Mouse (Mus musculus) embryo, embryonic 10 days (tissue): ENCODE measurements around the gene Cep170.

ENCODE experiments used
- DNase-seq: peaks from one replicate; pipeline ENCODE4 v3.0.0-alpha.2; 2015; ENCODE audit warnings: low spot score

The Cep170 gene

GRCm38 (mm10) chr1:176825084-176825483, 11.2 kb upstream of the Cep170 start:
- no peak for DNase-seq

GRCm38 (mm10) chr1:176824611-176825010, 10.7 kb upstream of the Cep170 start:
- DNase-seq = no peak

GRCm38 (mm10) chr1:176823889-176824288, 10.0 kb upstream of the Cep170 start:
- DNase-seq = no peak

- DNase-seq = no peak
Observed at GRCm38 (mm10) chr1:176822949-176823348, 9.1 kb upstream of the Cep170 start.

- no peak for DNase-seq
Observed at GRCm38 (mm10) chr1:176821929-176822328, 8.1 kb upstream of the Cep170 start.

GRCm38 (mm10) chr1:176818763-176819162, 4.9 kb upstream of the Cep170 start:
- no peak for DNase-seq

- no peak for DNase-seq
Observed at GRCm38 (mm10) chr1:176818147-176818546, 4.3 kb upstream of the Cep170 start.

GRCm38 (mm10) chr1:176816728-176817127, 2.9 kb upstream of the Cep170 start:
- DNase-seq = no peak

- peak; percentile 97 for DNase-seq
Observed at GRCm38 (mm10) chr1:176814591-176815062, 760 bp upstream of the Cep170 start, which contains the start of gene Sdccag8. Gene Sdccag8, plus strand, starts transcription at chr1:176814660.

- peak; percentile 71 for DNase-seq
Observed at GRCm38 (mm10) chr1:176813292-176814035, 403 bp downstream of the Cep170 start.

GRCm38 (mm10) chr1:176812491-176813291, 1.2 kb downstream of the Cep170 start:
- DNase-seq = no peak

- DNase-seq = no peak
Observed at GRCm38 (mm10) chr1:176811892-176812291, 2.0 kb downstream of the Cep170 start.

- DNase-seq = no peak
Observed at GRCm38 (mm10) chr1:176810161-176810560, 3.7 kb downstream of the Cep170 start.

GRCm38 (mm10) chr1:176800728-176801365, 13.0 kb downstream of the Cep170 start:
- DNase-seq = no peak

- DNase-seq = no peak
Observed at GRCm38 (mm10) chr1:176798673-176799072, 15.2 kb downstream of the Cep170 start.

GRCm38 (mm10) chr1:176792175-176792574, 21.7 kb downstream of the Cep170 start:
- no peak for DNase-seq

- DNase-seq = no peak
Observed at GRCm38 (mm10) chr1:176789326-176789725, 24.5 kb downstream of the Cep170 start.

- no peak for DNase-seq
Observed at GRCm38 (mm10) chr1:176774533-176774932, 39.3 kb downstream of the Cep170 start.

GRCm38 (mm10) chr1:176762295-176762694, 51.6 kb downstream of the Cep170 start:
- DNase-seq = no peak

- DNase-seq = no peak
Observed at GRCm38 (mm10) chr1:176760673-176761072, 53.2 kb downstream of the Cep170 start.

GRCm38 (mm10) chr1:176755586-176755985, 58.3 kb downstream of the Cep170 start:
- no peak for DNase-seq
